Mouse (Mus musculus) c-Kit-positive CD71-positive TER-119-negative erythroid progenitor cells, embryonic 14.5 days (primary cell): ENCODE results near the gene 9130019O22Rik.
A peak's percentile ranks its signal among the peaks of the same experiment; 100 is the strongest.
"Not testable (repeated sequence)": the region's sequence is repeated elsewhere in the genome, so short reads cannot be mapped to it uniquely, and the experiment has no call there.

Experiments used
- DNase-seq: peaks from one replicate; pipeline ENCODE4 v3.0.0-alpha.2; 2013; ENCODE audit warnings: low read depth

Gene 9130019O22Rik

DNA sequence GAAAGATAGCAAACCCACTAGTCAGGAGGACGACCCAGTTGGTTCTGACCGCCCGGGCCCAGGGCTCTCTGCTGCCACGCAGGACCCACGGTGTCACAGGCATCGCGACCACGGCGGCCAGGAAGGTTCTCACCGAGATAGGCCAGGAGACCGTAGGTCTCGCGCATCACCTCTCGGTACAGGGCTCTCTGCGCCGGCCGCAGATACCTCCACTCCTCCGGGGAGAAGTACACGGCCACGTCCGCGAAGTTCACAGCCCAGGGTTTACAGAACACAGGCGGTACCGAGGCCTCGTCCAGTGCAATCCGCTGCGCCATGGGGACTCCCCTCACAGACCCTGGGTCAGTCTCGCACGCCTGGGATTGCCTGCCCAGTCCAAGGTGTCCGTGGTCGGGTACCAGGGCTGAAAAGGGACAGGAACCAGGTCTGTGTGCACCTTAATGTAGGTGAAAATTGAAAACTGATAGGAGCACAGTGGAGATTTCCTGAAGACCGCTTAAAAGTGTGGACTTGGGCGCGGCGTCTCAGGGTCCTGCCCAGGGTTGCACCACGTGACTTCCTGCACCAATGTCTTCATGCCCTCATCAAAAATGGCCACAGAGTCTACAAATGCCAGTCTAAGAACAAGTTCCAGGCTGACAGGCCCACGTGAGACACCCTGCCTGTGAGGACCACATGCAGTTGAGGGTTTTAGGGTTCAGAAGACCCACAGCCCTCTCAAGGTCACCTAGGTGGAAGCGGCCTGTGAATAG, at the start of gene 9130019O22Rik:
TSS of gene 9130019O22Rik (minus strand) at position 526 of the 752 bp plus-strand sequence.
- peak; percentile 92 for DNase-seq

DNA sequence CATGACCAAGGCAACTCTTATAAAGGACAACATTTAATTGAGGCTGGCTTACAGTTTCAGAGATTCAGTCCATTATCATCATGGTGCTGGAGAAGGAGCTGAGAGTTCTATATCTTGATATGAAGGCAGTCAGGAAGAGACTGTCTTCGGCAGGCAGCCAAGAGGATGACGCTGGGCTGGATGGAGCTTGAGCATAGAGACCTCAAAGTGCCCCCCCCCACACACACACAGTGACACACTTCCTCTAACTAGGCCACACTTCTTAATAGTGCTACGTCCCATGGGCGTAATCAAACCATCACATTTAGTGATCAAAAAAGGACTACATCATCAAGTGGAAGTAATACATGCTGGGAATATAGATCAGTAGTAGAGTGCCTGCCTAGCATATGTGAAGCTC, 48.2 kb upstream of the 9130019O22Rik start:
- DNase-seq, result no peak

DNA sequence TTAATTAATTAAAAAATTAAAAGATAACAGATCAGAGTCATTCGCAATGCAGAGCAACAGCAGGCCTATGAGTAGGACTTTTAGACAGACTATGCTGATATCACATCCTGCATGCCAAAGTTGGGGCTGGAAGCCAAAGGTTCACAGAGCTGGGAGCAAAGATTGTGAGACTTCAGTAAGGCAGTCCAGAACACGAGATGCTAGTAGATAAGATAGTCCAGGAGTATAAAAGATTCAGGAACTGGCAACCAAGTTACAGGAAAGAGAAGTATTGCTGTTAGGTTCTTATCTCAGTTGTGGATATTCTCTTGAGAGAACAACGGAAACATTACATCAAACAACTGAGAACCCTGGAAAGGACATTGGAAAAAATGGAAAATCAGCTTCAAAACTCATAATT, 39.4 kb upstream of the 9130019O22Rik start:
- no peak for DNase-seq

DNA sequence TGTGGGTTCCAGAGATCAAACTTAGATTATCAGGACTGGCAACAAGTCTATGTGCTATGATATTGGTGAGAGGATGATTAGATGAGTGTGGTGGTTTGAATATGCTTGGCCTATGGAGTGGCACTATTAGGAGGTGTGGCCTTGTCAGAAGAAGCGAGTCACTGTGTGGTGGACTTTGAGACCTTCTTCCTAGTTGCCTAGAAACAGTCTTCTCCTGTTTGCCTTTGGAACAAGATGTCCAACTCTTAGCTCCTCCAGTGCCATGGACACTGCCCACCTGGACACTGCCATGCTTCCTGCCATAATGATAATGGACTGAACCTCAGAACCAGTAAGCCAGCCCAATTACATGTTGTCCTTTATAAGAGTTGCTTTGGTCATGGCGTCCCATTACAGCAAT, 38.9 kb upstream of the 9130019O22Rik start:
- no peak for DNase-seq

DNA sequence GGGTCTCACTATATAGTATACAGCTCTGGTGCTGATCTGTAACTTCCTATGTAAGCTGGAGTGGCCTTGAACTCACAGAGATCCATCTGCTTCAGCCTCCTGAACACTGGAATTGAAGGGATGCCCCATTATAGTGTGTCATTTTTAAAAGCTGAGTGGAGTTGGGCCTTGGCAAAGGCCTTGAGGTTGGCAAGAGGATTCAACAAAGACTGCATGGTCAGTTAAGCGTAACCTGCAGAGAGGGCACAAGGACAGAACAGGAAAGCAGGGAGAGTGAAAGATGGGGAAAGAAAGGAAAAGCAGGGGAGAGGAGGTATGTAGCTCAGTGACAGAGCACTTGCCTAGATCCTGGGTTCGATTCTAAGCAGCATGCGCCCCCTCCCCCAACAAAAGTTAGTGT, 38.3 kb upstream of the 9130019O22Rik start:
- DNase-seq, result no peak

DNA sequence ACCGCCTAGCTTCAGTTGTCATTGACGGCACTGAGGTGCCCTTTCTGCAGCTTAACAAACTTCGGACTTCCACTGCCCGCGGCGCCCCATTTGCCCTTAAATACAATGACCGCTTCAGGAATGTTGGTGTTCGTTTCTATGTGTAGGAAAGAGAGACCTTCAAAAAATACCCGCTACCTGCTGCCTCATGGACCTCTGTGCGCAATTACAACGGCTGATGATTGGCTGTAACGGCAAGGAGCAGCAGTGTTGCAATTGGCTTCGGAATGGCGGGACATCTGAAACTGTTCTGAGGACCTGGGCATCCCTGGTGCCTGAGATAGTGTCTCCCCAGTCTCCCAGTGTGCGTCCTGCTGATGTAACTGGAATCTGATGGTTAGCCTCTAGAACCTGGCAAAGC, 35.3 kb upstream of the 9130019O22Rik start:
- DNase-seq, result no peak

DNA sequence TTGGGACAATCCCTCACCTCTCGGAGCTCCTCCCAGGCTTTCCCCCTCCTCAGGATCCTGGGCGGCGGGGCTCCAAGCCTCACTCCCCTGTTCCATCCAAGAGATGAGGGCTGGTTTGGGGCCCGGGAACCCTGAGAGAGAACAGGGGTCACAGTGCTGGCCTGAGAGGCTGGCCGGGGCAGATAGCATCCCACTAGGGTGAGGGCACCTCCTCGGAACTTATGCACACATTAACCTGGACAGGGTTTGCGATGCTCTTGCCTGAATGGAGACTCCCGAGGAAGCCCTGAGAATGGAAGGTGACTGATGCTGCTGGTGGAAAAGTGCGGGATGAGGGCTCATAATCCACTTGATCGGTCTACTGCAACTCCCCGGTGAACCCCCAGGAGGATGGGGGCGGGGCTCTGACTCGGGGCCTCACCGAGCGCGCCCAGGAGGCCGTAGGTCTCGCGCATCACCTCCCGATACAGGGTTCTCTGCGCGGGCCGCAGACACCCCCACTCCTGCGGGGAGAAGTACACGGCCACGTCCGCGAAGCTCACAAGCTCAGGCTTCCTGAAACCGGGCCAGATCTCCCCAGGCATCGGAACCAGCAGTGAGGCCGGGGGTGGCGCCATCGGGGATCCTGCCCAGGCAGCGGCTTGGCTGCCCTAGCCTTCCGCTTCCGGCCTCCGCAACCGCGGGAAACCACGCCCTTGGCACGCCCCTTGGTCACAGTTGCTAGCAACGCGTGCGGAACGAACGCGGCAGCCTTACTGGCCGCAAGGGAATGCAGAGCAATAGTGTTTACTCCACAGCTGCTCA, 34.6 kb upstream of the 9130019O22Rik start, which contains the start of gene Zfp688:
TSS of gene Zfp688 (minus strand) at position 681 of the 804 bp plus-strand sequence.
- DNase-seq, result peak; percentile 88

DNA sequence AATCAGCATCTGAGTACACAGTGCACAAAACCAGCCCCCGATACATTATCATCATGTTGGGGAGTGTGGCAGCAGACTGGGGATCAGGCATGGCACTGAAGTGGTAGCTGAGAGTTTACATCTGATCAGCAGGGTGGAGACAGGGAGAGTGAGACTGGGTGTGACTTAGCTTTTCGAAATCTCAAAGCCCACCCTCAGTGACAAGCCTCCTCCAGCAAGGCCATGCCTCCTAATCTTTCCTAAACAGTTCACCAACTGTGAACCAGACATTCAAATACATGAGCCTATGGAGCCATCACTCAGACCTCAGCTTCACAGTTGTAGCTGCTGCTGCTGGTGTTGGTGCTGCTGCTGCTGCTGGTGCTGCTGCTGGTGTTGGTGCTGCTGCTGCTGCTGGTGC, 24.5 kb upstream of the 9130019O22Rik start:
- DNase-seq, result no peak

DNA sequence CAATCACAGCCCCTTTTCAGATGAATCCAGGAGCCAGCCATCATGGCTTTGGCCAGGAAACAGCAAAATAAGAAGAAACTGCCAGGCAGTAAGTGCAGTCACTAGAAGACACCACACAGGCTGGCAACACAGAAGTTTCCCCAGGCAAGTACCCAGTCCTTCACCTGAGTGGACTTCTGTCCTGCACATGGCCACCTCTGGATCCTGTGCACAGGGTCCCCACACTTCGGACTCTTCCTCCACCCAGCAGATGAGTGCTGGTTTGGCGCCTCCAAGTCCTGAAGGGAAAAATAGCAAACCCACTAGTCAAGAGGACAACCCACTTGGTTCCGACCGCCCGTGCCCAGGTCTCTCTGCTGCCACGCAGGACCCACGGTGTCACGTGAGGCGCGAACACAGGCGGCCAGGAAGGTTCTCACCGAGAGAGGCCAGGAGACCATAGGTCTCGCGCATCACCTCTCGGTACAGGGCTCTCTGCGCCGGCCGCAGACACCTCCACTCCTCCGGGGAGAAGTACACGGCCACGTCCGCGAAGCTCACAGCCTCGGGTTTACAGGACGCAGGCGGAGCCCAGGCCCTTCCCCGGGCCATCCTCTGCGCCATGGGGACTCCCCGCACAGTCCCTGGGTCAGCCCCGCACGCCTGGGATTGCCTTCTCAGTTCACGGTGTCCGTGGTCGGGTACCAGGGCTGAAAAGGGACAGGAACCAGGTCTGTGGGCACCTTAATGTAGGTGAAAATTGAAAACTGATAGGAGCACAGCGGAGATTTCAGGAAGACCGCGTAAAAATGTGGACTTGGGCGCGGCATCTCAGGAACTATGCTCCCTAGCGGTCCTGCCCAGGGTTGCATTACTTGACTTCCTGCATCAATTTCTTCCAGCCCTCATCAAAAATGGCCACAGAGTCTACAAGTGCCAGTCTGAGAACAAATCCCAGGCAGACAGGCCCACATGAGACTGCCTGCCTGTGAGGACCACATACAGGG, 19.3 kb upstream of the 9130019O22Rik start, which contains the start of gene Zfp764:
TSS of gene Zfp764 (minus strand) at position 821 of the 986 bp plus-strand sequence.
- DNase-seq, result peak; percentile 85

DNA sequence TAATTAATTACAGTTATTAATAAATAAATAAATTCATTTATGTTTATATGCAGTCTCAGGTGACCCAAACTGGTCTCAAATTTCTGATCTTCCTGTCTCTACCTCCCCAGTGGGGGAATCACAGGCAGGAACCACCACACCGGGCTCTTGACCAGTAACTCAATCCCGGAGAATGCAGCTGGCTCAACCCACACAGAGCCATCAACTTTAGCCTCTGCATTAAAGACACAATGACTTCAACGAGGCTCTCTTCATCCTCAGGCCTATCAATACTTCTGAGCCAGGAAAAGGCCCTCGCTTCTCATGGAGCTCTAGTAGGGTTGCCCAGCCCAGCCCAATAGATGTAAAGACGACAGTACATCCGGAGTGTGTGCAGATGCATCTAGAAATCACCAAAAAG, 17.1 kb upstream of the 9130019O22Rik start:
- DNase-seq, result not testable (repeated sequence)

DNA sequence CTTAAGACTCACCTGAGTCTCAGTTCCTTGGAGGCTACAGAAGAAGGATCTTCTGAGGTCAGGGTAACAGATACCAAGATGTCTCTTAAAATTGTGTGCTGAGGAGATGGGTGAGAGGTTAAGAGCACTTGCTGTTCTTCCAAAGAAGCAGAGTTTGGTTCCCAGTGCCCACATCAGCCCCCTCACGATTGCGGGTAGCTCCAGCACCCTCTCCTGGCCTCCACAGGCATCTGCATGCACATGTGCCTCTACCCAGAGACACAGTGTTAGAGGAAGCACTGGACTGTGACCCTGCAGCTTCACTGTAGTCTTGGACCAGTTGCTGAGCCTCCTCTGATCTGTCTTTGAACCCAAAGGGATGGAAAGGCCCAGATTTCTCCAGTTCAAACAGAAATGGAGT, 16.0 kb upstream of the 9130019O22Rik start:
- DNase-seq, result no peak

DNA sequence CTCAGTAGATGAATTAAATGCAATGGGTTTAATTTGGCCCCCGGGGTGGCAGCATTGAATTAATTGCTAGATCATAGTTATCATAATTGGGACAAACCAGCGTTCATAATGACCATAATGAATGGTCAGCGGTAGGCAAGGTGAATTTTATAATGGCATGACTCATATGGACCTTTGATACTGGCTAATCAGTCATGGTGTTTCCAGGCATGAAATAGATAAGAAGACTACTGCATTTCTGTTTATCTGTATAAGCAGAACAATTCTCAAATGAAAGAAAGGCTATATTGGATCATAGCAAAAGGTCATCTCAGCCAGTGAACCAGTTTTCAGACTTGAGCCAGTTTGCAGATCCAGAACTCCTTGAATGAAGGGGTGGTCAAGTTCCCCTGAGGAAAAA, 13.4 kb upstream of the 9130019O22Rik start:
- DNase-seq, result no peak

DNA sequence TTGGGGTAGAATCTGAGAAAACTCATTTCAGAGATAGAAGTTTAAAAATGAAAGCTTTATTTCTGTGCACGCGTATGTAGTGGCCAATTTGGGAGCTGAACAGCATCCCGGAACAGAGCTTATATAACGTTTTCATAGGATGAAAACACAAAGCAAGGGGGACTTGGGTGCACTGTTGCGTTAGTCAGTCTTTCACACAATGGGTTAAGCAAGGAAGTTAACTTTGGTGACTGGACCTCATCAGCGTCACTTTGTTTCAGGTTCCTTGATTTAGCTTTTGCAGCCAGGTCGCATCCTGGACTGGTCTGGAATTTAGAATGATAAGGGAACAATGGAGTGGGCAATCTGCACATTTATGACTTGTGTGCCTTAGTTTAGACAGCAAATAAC, 7.0 kb upstream of the 9130019O22Rik start:
- no peak for DNase-seq

DNA sequence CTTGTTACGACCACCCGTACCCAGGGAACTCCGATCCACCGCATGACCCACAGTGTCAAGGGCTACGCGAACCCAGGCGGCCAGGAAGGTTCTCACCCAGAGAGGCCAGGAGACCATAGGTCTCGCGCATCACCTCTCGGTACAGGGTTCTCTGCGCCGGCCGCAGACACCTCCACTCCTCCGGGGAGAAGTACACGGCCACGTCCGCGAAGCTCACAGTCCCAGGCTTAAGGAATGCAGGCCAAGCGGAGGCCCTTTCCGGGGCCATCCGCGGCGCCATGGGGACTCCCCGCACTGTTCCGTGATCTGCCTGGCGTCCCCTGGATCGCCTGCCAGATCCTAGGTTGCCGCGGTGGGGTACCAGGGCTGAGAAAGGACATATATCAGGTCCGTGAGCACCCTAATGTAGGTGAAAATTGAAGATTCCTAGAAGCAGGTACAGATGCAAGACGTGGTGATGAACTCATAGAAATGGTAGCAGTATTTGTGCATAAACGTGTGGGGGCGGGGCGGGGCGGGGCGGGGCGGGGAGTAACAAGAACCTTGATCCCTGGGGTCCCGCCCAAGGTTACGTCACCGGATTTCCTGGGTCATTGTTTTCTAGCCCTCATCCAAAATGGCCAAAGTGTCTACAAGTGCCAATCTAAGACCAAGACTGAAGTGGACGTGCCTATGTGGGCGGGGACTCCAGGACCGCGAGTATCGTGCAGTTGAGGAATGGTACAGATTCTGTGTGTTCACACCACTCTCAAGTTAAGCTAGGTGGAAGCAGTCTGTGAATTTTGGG, 6.4 kb upstream of the 9130019O22Rik start, which contains the start of gene E430018J23Rik:
TSS of gene E430018J23Rik (minus strand) at position 473 of the 787 bp plus-strand sequence.
- DNase-seq, result peak; percentile 100

DNA sequence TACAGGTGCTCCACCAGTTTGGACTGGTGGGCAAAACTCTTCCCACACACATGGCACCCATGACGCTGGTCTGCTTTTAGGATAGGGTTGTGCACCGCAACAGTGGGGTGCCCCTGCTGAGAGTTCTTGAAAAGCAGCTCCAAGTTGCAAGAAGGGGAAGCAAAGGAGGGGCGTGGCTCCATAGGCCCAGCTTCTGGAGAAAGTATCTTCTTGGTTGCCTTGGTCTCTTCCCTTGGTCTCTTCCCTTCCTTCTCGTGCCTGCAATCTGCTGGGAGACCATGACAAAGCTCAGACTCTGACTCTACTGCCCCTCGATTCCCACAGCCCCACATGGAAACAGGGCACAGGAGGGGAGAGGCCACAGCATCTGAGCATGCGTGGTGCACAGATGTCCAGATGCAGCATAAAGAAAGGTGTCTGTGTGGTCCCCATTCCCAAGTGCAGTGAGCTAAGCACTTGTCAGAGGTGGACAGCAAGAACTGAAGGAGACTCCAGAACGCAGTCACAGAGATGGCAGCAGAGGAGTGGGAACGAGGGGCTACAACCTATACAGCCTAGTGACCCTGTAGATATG, 5.4 kb upstream of the 9130019O22Rik start:
- DNase-seq, result no peak

DNA sequence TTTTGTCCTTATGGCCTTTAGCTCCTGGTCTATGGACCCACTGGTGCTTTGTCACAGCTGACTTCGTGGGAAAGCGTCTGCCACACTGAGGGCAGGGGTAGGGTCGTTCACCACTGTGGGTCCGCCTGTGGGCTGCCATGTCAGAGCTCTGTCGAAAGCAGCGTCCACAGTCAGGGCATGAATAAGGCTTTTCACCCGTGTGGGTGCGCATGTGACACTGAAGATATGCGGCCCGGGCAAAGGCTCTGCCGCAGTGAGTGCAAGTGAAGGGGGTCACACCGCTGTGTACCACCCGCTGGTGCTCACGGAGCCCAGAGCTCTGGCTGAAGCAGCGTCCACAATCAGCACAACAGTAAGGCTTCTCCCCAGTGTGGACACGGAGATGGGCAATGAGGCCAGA, 4.6 kb upstream of the 9130019O22Rik start:
- no peak for DNase-seq

DNA sequence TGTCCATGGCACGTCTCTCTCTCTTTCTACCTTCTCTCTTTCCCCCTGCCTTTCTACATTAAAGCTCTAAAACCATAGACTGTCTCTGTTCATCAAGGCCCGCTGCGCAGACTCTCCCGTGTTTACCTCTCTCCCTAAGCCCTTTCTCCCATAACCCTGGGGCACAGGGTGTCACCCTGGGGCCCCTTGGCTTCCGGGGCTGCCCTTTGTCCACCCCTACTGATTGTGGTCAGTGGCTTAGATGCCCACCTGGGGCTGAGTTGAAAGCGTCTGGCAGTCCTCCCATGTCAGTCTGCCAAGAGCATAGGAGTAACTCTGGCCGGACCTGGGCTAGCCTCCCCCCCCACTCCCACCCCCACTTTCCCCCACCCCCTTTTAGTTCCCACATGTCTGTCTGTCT, 3.3 kb upstream of the 9130019O22Rik start:
- DNase-seq, result no peak

DNA sequence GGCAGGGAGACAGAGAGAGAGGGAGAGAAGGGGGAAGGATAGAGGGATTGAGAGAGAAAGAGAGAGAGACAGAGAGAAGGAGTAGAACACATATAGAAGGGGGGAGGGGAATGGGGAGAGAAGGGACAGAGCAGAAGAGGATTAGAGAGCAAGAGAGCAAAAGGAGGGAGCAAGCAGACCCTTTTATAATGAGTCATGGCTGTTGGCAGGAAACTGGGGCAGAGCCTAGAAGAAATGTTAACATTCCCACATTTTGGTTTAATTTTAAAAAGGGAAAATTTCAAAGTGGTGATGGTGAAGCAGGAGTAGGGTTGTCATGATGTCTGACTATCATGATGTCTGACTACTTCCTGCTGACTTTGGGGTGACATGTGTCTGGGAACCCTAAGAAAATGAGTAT, 1.2 kb upstream of the 9130019O22Rik start:
- DNase-seq, result not testable (repeated sequence)

DNA sequence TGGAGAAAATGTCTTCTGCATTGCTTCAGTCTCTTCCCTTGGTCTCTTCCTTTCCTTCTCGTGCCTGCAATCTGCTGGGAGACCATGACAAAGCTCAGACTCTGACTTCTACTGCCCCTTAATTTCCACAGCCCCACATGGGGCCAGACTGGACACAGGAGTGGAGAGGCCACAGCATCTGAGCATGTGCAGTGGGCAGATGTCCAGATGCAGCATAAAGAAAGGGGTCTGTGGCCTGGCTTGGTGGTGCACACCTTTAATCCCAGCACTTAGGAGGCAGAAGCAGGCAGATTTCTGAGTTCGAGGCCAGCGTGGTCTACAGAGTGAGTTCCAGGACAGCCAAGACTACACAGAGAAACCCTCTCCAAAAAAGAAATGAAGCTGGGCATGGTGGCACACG, 1.4 kb downstream of the 9130019O22Rik start:
- DNase-seq, result not testable (repeated sequence)

DNA sequence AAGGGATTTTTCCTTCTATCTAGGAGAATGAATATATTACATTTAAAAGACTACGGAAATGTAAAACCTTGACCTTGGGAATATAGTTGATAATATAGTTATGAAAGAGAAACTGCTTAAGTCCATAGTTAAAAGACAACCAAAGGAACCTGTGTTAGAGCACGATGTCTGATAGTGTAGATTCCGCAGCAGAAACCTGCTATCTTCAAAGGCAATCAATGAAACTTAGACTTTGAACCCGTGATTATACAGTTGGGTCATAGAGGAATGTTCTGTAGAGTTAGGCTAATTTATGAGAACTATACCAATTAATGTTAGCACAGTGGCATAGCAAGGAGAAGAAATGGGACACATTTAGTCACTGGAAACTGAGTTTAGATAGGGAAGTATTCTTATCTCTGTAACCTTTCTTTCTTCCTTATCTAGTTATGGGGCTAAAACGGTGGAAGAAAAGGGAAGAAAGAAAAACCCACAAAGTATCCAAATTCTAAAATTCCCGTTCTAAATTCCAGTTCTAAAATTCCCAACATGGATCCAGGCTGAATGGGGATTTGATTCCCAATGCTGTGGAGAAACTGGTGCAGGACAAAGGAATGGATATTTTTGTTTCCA, 8.6 kb downstream of the 9130019O22Rik start:
- no peak for DNase-seq
